Mouse (Mus musculus) cerebellum, postnatal 14 days (tissue): ENCODE results near the gene Ebf1.

ENCODE experiments used
- DNase-seq, 2 experiments: peaks; one replicate each; pipeline ENCODE4 v3.0.0; 2021; ENCODE audit warnings: mixed read lengths in 2 of 2

Gene Ebf1

GRCm38 (mm10) chr11:44741042-44741491, 124.0 kb downstream of the Ebf1 start:
- DNase-seq, result peak in 1 of 2 experiments; percentile 13

- DNase-seq, result no peak
These were observed 127.3 kb downstream of the Ebf1 start for GRCm38 (mm10) chr11:44744446-44744845.

GRCm38 (mm10) chr11:44745946-44746345, 128.8 kb downstream of the Ebf1 start:
- no peak for DNase-seq

GRCm38 (mm10) chr11:44746731-44747130, 129.6 kb downstream of the Ebf1 start:
- no peak for DNase-seq

- DNase-seq, result no peak
These were observed 132.2 kb downstream of the Ebf1 start for GRCm38 (mm10) chr11:44749309-44749708.

- no peak for DNase-seq
These were observed 137.2 kb downstream of the Ebf1 start for GRCm38 (mm10) chr11:44754336-44754735.

GRCm38 (mm10) chr11:44756321-44756720, 139.2 kb downstream of the Ebf1 start:
- DNase-seq, result no peak

GRCm38 (mm10) chr11:44758857-44759256, 141.7 kb downstream of the Ebf1 start:
- no peak for DNase-seq

GRCm38 (mm10) chr11:44761128-44761996, 144.2 kb downstream of the Ebf1 start:
- no peak for DNase-seq

GRCm38 (mm10) chr11:44763992-44764835, 147.1 kb downstream of the Ebf1 start:
- no peak for DNase-seq

- no peak for DNase-seq
These were observed 147.9 kb downstream of the Ebf1 start for GRCm38 (mm10) chr11:44764988-44765387.

GRCm38 (mm10) chr11:44766246-44766645, 149.1 kb downstream of the Ebf1 start:
- DNase-seq, result no peak

- DNase-seq, result no peak
These were observed 150.2 kb downstream of the Ebf1 start for GRCm38 (mm10) chr11:44767322-44767721.

GRCm38 (mm10) chr11:44768346-44768745, 151.2 kb downstream of the Ebf1 start:
- DNase-seq, result no peak

GRCm38 (mm10) chr11:44770989-44771564, 154.0 kb downstream of the Ebf1 start:
- no peak for DNase-seq

- DNase-seq, result no peak
These were observed 157.3 kb downstream of the Ebf1 start for GRCm38 (mm10) chr11:44774411-44774810.

- DNase-seq, result no peak
These were observed 158.4 kb downstream of the Ebf1 start for GRCm38 (mm10) chr11:44775549-44775948.

- peak in 1 of 2 experiments; percentile 23 for DNase-seq
These were observed 159.4 kb downstream of the Ebf1 start for GRCm38 (mm10) chr11:44776556-44776955.

GRCm38 (mm10) chr11:44777331-44778310, 160.5 kb downstream of the Ebf1 start:
- DNase-seq, result no peak

- DNase-seq, result no peak
These were observed 161.9 kb downstream of the Ebf1 start for GRCm38 (mm10) chr11:44779030-44779429.

- no peak for DNase-seq
These were observed 167.3 kb downstream of the Ebf1 start for GRCm38 (mm10) chr11:44784255-44785029.
